Mouse (Mus musculus): Measurements from ENCODE around the gene Kat8. TPM values are rescaled to one million over a fixed set of nuclear protein-coding genes. Genes with fewer than 3 reads are reported as not detected.
A peak's percentile ranks its signal among the peaks of the same experiment; 100 is the strongest.
"Not testable (repeated sequence)": the region's sequence is repeated elsewhere in the genome, so short reads cannot be mapped to it uniquely, and the experiment has no call there.

Kat8 gene
- polyA plus RNA-seq, 1 experiment from 2014 or later: 37.9 TPM

DNA sequence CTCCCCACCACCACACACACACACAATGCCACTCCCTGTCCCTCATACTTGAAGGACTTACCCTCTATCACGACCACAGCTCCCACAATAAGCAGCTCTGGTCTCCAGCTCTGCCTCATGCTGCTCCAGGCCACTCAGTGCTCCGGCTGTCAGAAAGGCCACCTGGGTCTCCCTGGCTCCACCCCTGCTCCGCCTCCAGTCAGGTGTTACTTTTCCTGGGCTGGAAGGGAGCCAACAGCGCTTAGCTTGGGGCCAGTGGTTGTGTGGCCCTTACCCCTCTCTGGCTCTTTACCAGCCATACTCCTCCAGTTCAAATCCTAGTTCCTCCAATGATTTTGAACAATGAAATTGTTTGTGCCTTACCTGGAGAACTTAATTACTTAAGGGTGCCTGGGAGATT is 21.5 kb upstream of the Kat8 start, which contains the start of gene Prss53:
Gene Prss53 (minus strand): TSS at position 173 of the 400 bp plus-strand sequence.
- no peak for ATAC-seq (replicated peaks; ENCODE audit: low FRiP score, low TSS enrichment, low read depth)

DNA sequence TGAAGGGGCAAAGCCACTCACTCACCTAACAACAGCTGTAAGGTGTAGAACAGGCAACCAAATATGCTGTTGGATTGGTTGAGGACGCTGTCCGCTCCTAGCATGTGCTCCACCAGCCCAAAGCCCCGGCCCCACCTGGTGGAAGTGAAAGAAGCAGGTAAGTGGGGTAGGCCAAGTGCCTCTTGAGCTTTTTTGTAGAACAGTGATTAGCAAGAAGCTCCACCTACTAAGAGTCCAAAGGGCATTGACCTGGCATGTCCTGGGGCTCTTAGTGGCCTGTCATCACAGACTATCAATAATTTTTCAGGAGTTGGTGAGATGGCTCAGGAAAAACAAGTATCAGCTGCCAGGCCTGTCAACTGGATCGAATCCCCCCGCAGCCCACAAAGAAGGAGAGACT is 17.8 kb upstream of the Kat8 start:
- H3K27ac ChIP-seq (ENCODE audit: low read depth): 0 out of 2 replicates have a peak overlapping the region, but pooled peaks have one; percentile 74
- H3K4me2 ChIP-seq (ENCODE audit: low read length): peak overlapping the region; percentile 84
- H3K4me3 ChIP-seq (ENCODE audit: low read depth, low read length): peak overlapping the region; percentile 67
- 73% methylated on average over 5 of the region's 5 CpGs for WGBS
- peaks cover 20% of the 10 kb centered on the region for H3K36me3 ChIP-seq (ENCODE audit: control insufficient read depth, insufficient read depth, low read length)
- DNase-seq (ENCODE audit: low spot score) (no peak), ATAC-seq (replicated peaks; ENCODE audit: low FRiP score, low TSS enrichment, low read depth) (no peak)
- peak overlapping the region; percentile 65 for H3K9ac ChIP-seq (ENCODE audit: low read length)
- peaks cover 8% of the 10 kb centered on the region for H3K4me1 ChIP-seq (replicated peaks; ENCODE audit: control insufficient read depth, insufficient read depth, low read length)
- no peaks in the 10 kb centered on the region for H3K27me3 ChIP-seq (replicated peaks; ENCODE audit: control insufficient read depth, insufficient read depth, low read length)
- H3K9me3 ChIP-seq (ENCODE audit: control insufficient read depth, low read length): no peaks in the 10 kb centered on the region

More for the DNA sequence above, 21.5 kb upstream of the Kat8 start, which contains the start of gene Prss53:
- H3K27ac ChIP-seq (ENCODE audit: low read depth): no peak within 1 kb of the TSS
- H3K4me3 ChIP-seq (ENCODE audit: low read depth, low read length): no peak within 1 kb of the TSS
- H3K4me1 ChIP-seq (replicated peaks; ENCODE audit: control insufficient read depth, insufficient read depth, low read length): peaks cover 8% of the 10 kb centered on the region
- H3K9me3 ChIP-seq (ENCODE audit: control insufficient read depth, low read length): no peaks in the 10 kb centered on the region
- WGBS: 24% methylated on average over 4 of the region's 4 CpGs
- H3K9ac ChIP-seq (ENCODE audit: low read length): no peak within 1 kb of the TSS
- no peak within 1 kb of the TSS for H3K4me2 ChIP-seq (ENCODE audit: low read length)
- H3K27me3 ChIP-seq (replicated peaks; ENCODE audit: control insufficient read depth, insufficient read depth, low read length): no peaks in the 10 kb centered on the region
- peaks cover 57% of the 10 kb centered on the region for H3K36me3 ChIP-seq (ENCODE audit: control insufficient read depth, insufficient read depth, low read length)
- DNase-seq (ENCODE audit: low spot score): no peak

DNA sequence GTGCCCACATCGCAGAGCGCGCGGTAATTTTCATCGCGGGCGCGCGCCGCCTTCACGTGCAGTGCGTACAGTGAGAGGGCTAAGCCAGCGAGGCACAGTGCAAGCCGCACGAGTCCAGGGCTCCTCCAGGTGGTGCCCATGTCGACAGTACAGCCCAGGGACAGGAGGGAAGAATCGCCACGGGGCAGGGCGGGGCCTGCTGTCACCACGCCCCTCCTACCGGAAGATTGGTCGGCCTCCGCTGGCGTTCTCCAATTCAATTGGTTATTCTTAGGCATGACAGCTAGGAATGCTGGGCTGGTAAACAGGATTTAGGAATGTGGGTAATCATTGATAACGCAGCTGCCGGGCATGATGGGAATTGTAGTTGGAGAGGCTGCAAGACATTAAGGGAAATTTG is 16.9 kb upstream of the Kat8 start, which contains the start of the genes Gm21974 and Vkorc1:
Gene Gm21974 (minus strand): TSS at position 13 of the 400 bp plus-strand sequence.
Gene Vkorc1 (minus strand): TSS at position 176 of the 400 bp plus-strand sequence.
- H3K27ac ChIP-seq (ENCODE audit: low read depth): peak within 1 kb of the TSS; percentile 74
- H3K9ac ChIP-seq (ENCODE audit: low read length): peak within 1 kb of the TSS; percentile 65
- H3K27me3 ChIP-seq (replicated peaks; ENCODE audit: control insufficient read depth, insufficient read depth, low read length): no peaks in the 10 kb centered on the region
- ATAC-seq (replicated peaks; ENCODE audit: low FRiP score, low TSS enrichment, low read depth): peak; percentile 95
- DNase-seq (ENCODE audit: low spot score): peak; percentile 93
- peak within 1 kb of the TSS; percentile 67 for H3K4me3 ChIP-seq (ENCODE audit: low read depth, low read length)
- peak within 1 kb of the TSS; percentile 84 for H3K4me2 ChIP-seq (ENCODE audit: low read length)
- peaks cover 8% of the 10 kb centered on the region for H3K4me1 ChIP-seq (replicated peaks; ENCODE audit: control insufficient read depth, insufficient read depth, low read length)
- under 1% methylated on average over 26 of the region's 26 CpGs for WGBS
- H3K36me3 ChIP-seq (ENCODE audit: control insufficient read depth, insufficient read depth, low read length): peaks cover 11% of the 10 kb centered on the region
- no peaks in the 10 kb centered on the region for H3K9me3 ChIP-seq (ENCODE audit: control insufficient read depth, low read length)

DNA sequence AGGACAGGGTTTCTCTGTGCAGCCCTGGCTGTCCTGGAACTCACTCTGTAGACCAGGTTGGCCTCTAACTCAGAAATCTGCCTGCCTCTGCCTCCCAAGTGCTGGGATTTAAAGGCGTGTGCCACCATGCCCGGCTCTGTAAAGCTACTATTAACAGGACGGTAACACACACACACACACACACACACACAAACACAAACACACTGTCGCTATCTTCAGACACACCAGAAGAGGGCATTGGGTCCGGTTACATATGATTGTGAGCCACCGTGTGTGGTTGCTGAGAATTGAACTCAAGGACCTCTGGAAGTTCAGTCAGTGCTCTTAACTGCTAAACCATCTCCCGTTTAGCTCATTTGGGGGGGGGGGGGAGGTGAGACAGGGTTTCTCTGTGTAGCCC is 16.4 kb upstream of the Kat8 start:
- WGBS: 66% methylated on average over 7 of the region's 7 CpGs

DNA sequence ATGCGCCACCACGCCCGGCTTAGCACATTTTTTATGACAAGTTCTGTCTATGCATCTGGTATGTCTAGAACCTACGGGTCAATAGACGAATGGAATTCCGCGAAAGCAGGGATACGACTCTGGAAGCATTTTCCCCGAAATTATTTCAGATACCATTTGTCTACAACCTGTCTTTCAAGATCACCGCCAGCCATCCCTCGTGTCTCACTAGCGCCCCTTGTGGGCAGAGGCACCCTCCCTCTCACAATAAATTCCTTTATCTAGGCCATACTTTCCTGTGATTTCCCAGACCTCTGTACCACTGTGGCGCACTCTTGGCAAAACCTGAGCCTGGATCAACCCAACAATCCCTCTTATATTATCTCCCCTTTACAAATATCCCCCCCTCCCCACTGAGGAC is 15.9 kb upstream of the Kat8 start:
- DNase-seq (ENCODE audit: low spot score): peak; percentile 66
- 61% methylated on average over 13 of the region's 13 CpGs for WGBS
- H3K4me3 ChIP-seq (ENCODE audit: low read depth, low read length): no peak overlapping the region

More for the DNA sequence above, 16.4 kb upstream of the Kat8 start:
- ATAC-seq (replicated peaks; ENCODE audit: low FRiP score, low TSS enrichment, low read depth); H3K9me3 ChIP-seq (ENCODE audit: control insufficient read depth, low read length); DNase-seq (ENCODE audit: low spot score); H3K27me3 ChIP-seq (replicated peaks; ENCODE audit: control insufficient read depth, insufficient read depth, low read length); H3K9ac ChIP-seq (ENCODE audit: low read length); H3K4me1 ChIP-seq (replicated peaks; ENCODE audit: control insufficient read depth, insufficient read depth, low read length): not testable (repeated sequence)
- H3K4me3 ChIP-seq (ENCODE audit: low read depth, low read length): peak overlapping the region; percentile 67
- H3K4me2 ChIP-seq (ENCODE audit: low read length): peak overlapping the region; percentile 84
- 0 out of 2 replicates have a peak overlapping the region, but pooled peaks have one; percentile 74 for H3K27ac ChIP-seq (ENCODE audit: low read depth)
- H3K36me3 ChIP-seq (ENCODE audit: control insufficient read depth, insufficient read depth, low read length): peaks cover 11% of the 10 kb centered on the region

DNA sequence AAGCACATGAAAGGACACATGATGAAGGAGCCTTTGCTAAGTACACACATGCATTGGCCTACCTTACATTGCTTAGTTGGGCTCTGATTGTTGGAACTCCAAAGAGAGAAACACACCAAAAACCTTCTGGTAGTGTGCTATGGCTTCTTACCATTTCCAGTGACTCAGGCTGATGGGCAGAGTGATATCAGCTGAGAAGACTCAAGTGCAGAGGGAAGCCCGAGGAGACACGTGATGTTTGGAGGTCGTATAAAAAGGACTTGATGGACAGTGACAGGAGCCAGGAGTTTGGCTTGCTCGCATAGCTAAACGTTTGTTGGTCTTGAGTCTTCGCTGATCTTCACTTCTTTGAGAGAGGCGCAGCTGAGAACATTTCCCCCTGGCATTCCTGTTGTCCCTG is 14.8 kb upstream of the Kat8 start:
- no peak overlapping the region for H3K27ac ChIP-seq (ENCODE audit: low read depth)
- peaks cover 8% of the 10 kb centered on the region for H3K36me3 ChIP-seq (ENCODE audit: control insufficient read depth, insufficient read depth, low read length)
- H3K4me3 ChIP-seq (ENCODE audit: low read depth, low read length): no peak overlapping the region
- DNase-seq (ENCODE audit: low spot score): no peak
- WGBS: 86% methylated on average over 7 of the region's 7 CpGs
- no peaks in the 10 kb centered on the region for H3K9me3 ChIP-seq (ENCODE audit: control insufficient read depth, low read length)
- peaks cover 8% of the 10 kb centered on the region for H3K4me1 ChIP-seq (replicated peaks; ENCODE audit: control insufficient read depth, insufficient read depth, low read length)
- H3K4me2 ChIP-seq (ENCODE audit: low read length): no peak overlapping the region
- H3K9ac ChIP-seq (ENCODE audit: low read length): no peak overlapping the region
- no peak for ATAC-seq (replicated peaks; ENCODE audit: low FRiP score, low TSS enrichment, low read depth)
- H3K27me3 ChIP-seq (replicated peaks; ENCODE audit: control insufficient read depth, insufficient read depth, low read length): no peaks in the 10 kb centered on the region

More for the DNA sequence above, 15.9 kb upstream of the Kat8 start:
- Histone ChIP-seq H3K27me3 (replicated peaks; ENCODE audit: control insufficient read depth, insufficient read depth, low read length) (no peaks in the 10 kb centered on the region), H3K36me3 (ENCODE audit: control insufficient read depth, insufficient read depth, low read length) (peaks cover 11% of the 10 kb centered on the region), H3K27ac (ENCODE audit: low read depth) (no peak overlapping the region), H3K4me1 (replicated peaks; ENCODE audit: control insufficient read depth, insufficient read depth, low read length) (peaks cover 8% of the 10 kb centered on the region), H3K9ac (ENCODE audit: low read length) (no peak overlapping the region), H3K4me2 (ENCODE audit: low read length) (no peak overlapping the region), H3K9me3 (ENCODE audit: control insufficient read depth, low read length) (no peaks in the 10 kb centered on the region)
- ATAC-seq (replicated peaks; ENCODE audit: low FRiP score, low TSS enrichment, low read depth): no peak

DNA sequence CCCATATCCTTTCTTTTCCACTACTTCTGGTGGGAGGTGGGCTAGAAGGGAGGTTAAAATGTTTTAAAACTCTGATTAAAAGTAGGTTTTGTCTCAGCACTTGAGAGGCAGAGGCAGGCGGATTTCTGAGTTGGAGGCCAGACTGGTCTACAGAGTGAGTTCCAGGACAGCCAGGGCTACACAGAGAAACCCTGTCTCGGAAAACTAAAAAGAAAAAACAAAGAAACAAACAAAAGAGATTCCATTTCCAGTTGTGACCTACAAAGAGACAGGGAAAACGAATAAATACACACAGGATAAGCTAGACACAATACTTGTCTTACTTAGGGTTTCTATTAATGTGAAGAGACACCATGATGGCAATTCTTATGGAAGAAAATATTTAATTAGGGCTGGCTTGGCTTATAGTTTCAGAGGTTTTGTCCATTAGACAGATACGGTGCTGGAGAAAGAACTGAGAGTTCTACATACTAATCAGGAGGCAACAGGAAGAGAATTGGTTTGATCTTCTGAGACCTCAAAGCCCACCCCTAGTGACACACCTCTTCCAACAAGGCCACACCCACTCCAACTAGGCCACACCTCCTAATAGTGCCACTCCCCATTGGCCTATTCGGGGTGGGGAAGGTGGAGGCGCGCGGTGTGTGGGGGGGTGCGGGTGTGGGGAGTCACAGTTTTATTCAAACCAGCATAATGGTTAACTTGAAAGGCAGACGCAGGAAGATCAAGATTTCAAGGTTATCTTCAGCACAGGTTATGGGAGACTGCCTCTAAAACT is 13.9 kb upstream of the Kat8 start:
- no peaks in the 10 kb centered on the region for H3K27me3 ChIP-seq (replicated peaks; ENCODE audit: control insufficient read depth, insufficient read depth, low read length)
- H3K4me3 ChIP-seq (ENCODE audit: low read depth, low read length): no peak overlapping the region
- 0 out of 2 replicates have a peak overlapping the region, but pooled peaks have one; percentile 60 for H3K27ac ChIP-seq (ENCODE audit: low read depth)
- H3K9me3 ChIP-seq (ENCODE audit: control insufficient read depth, low read length): no peaks in the 10 kb centered on the region
- DNase-seq (ENCODE audit: low spot score) (no peak), ATAC-seq (replicated peaks; ENCODE audit: low FRiP score, low TSS enrichment, low read depth) (no peak)
- no peak overlapping the region for H3K9ac ChIP-seq (ENCODE audit: low read length)
- 33% methylated on average over 10 of the region's 10 CpGs for WGBS
- H3K36me3 ChIP-seq (ENCODE audit: control insufficient read depth, insufficient read depth, low read length): no peaks in the 10 kb centered on the region; the same call in 1 of the 2 replicates
- peaks cover 8% of the 10 kb centered on the region for H3K4me1 ChIP-seq (replicated peaks; ENCODE audit: control insufficient read depth, insufficient read depth, low read length)
- H3K4me2 ChIP-seq (ENCODE audit: low read length): no peak overlapping the region

DNA sequence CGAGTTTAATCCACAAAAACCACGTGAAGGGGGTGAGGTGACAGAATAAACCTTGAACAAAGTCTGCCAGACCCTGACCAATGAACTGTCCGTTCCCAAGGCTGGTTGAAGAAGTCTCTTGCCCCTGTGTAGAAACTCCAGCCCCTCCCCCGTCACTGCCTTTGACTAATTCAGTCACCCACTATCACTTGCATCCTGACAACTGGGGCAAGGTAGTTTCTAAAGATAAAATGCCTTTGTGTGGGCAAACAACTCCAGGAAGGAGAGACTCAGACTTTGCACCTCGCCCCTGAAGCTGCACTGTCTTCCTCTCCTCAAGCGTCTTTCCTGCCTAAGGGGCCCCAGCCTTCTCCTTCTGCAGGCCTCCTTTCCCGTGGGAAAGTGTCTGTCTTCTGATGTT is 12.3 kb upstream of the Kat8 start:
- H3K9ac ChIP-seq (ENCODE audit: low read length): no peak overlapping the region
- H3K36me3 ChIP-seq (ENCODE audit: control insufficient read depth, insufficient read depth, low read length): peaks cover 2% of the 10 kb centered on the region; the same call in 1 of the 2 replicates
- H3K9me3 ChIP-seq (ENCODE audit: control insufficient read depth, low read length): no peaks in the 10 kb centered on the region
- no peaks in the 10 kb centered on the region for H3K27me3 ChIP-seq (replicated peaks; ENCODE audit: control insufficient read depth, insufficient read depth, low read length)
- H3K4me1 ChIP-seq (replicated peaks; ENCODE audit: control insufficient read depth, insufficient read depth, low read length): peaks cover 5% of the 10 kb centered on the region
- DNase-seq (ENCODE audit: low spot score): no peak
- WGBS: 33% methylated on average over 7 of the region's 7 CpGs
- ATAC-seq (replicated peaks; ENCODE audit: low FRiP score, low TSS enrichment, low read depth): 0 out of 2 replicates have a peak, but pooled peaks have one; percentile 3
- H3K27ac ChIP-seq (ENCODE audit: low read depth): peak overlapping the region; percentile 60
- peak overlapping the region; percentile 1; the same call in 1 of the 2 replicates for H3K4me2 ChIP-seq (ENCODE audit: low read length)
- no peak overlapping the region for H3K4me3 ChIP-seq (ENCODE audit: low read depth, low read length)
